Mouse (Mus musculus): ENCODE data around the gene A1cf. TPM values are rescaled to one million over a fixed set of nuclear protein-coding genes. Genes with fewer than 3 reads are reported as not detected.

Gene A1cf
- polyA plus RNA-seq, 1 experiment from 2014 or later: not detected

- 86% methylated on average over 1 of the region's 1 CpGs for WGBS
- no peak overlapping the region for H3K4me3 ChIP-seq
Measured at GRCm38 (mm10) chr19:31895971-31896370, 27.4 kb downstream of the A1cf start.

GRCm38 (mm10) chr19:31896711-31897110 lies 28.1 kb downstream of the A1cf start:
- Histone ChIP-seq H3K4me3 (no peak overlapping the region), H3K4me1 (no peaks in the 10 kb centered on the region), H3K27me3 (ENCODE audit: poor library complexity, severe bottlenecking) (no peaks in the 10 kb centered on the region), H3K36me3 (replicated peaks) (no peaks in the 10 kb centered on the region), H3K9me3 (no peaks in the 10 kb centered on the region), H3K27ac (no peak overlapping the region)
- 92% methylated on average over 1 of the region's 1 CpGs for WGBS
- no peak for DNase-seq (ENCODE audit: extremely low spot score, low spot score)

More at GRCm38 (mm10) chr19:31895971-31896370, 27.4 kb downstream of the A1cf start:
- no peaks in the 10 kb centered on the region for H3K27me3 ChIP-seq (ENCODE audit: poor library complexity, severe bottlenecking)
- no peak for DNase-seq (ENCODE audit: extremely low spot score, low spot score)
- no peaks in the 10 kb centered on the region for H3K4me1 ChIP-seq
- H3K9me3 ChIP-seq: no peaks in the 10 kb centered on the region
- H3K27ac ChIP-seq: no peak overlapping the region
- H3K36me3 ChIP-seq (replicated peaks): no peaks in the 10 kb centered on the region

GRCm38 (mm10) chr19:31905671-31906070 lies 37.1 kb downstream of the A1cf start:
- H3K27me3 ChIP-seq (ENCODE audit: poor library complexity, severe bottlenecking): no peaks in the 10 kb centered on the region
- H3K4me1 ChIP-seq: no peaks in the 10 kb centered on the region
- no peaks in the 10 kb centered on the region for H3K9me3 ChIP-seq
- WGBS: 63% methylated on average over 7 of the region's 7 CpGs
- no peak overlapping the region for H3K27ac ChIP-seq
- no peaks in the 10 kb centered on the region for H3K36me3 ChIP-seq (replicated peaks)
- no peak for DNase-seq (ENCODE audit: extremely low spot score, low spot score)
- H3K4me3 ChIP-seq: no peak overlapping the region

- no peaks in the 10 kb centered on the region for H3K27me3 ChIP-seq (ENCODE audit: poor library complexity, severe bottlenecking)
- no peaks in the 10 kb centered on the region for H3K4me1 ChIP-seq
- WGBS: 85% methylated on average over 6 of the region's 6 CpGs
- no peaks in the 10 kb centered on the region for H3K9me3 ChIP-seq
- no peaks in the 10 kb centered on the region for H3K36me3 ChIP-seq (replicated peaks)
- no peak for DNase-seq (ENCODE audit: extremely low spot score, low spot score)
- no peak overlapping the region for H3K4me3 ChIP-seq
- H3K27ac ChIP-seq: no peak overlapping the region
Measured at GRCm38 (mm10) chr19:31910423-31910822, 41.9 kb downstream of the A1cf start.

GRCm38 (mm10) chr19:31913946-31914345 lies 45.4 kb downstream of the A1cf start:
- Histone ChIP-seq H3K9me3 (no peaks in the 10 kb centered on the region), H3K27me3 (ENCODE audit: poor library complexity, severe bottlenecking) (no peaks in the 10 kb centered on the region), H3K4me1 (no peaks in the 10 kb centered on the region), H3K36me3 (replicated peaks) (no peaks in the 10 kb centered on the region), H3K27ac (no peak overlapping the region), H3K4me3 (no peak overlapping the region)
- WGBS: 93% methylated on average over 4 of the region's 4 CpGs
- no peak for DNase-seq (ENCODE audit: extremely low spot score, low spot score)

GRCm38 (mm10) chr19:31920357-31920756 lies 51.8 kb downstream of the A1cf start:
- H3K27me3 ChIP-seq (ENCODE audit: poor library complexity, severe bottlenecking): no peaks in the 10 kb centered on the region
- no peak overlapping the region for H3K4me3 ChIP-seq
- H3K27ac ChIP-seq: no peak overlapping the region
- H3K4me1 ChIP-seq: no peaks in the 10 kb centered on the region; the same call in 1 of the 2 replicates
- H3K36me3 ChIP-seq (replicated peaks): no peaks in the 10 kb centered on the region
- DNase-seq (ENCODE audit: extremely low spot score, low spot score): no peak
- no peaks in the 10 kb centered on the region for H3K9me3 ChIP-seq
- WGBS: 96% methylated on average over 4 of the region's 4 CpGs

GRCm38 (mm10) chr19:31921852-31922251 lies 53.3 kb downstream of the A1cf start:
- WGBS: 65% methylated on average over 5 of the region's 5 CpGs

GRCm38 (mm10) chr19:31923615-31924352 lies 55.2 kb downstream of the A1cf start:
- no peak for DNase-seq (ENCODE audit: extremely low spot score, low spot score)
- no peaks in the 10 kb centered on the region for H3K9me3 ChIP-seq
- 85% methylated on average over 6 of the region's 6 CpGs for WGBS
- no peaks in the 10 kb centered on the region; the same call in 1 of the 2 replicates for H3K4me1 ChIP-seq
- H3K36me3 ChIP-seq (replicated peaks): no peaks in the 10 kb centered on the region
- no peaks in the 10 kb centered on the region for H3K27me3 ChIP-seq (ENCODE audit: poor library complexity, severe bottlenecking)
- H3K27ac ChIP-seq: no peak overlapping the region
- no peak overlapping the region for H3K4me3 ChIP-seq

More at GRCm38 (mm10) chr19:31921852-31922251, 53.3 kb downstream of the A1cf start:
- H3K9me3 ChIP-seq: no peaks in the 10 kb centered on the region
- H3K36me3 ChIP-seq (replicated peaks): no peaks in the 10 kb centered on the region
- H3K27ac ChIP-seq: no peak overlapping the region
- no peaks in the 10 kb centered on the region for H3K27me3 ChIP-seq (ENCODE audit: poor library complexity, severe bottlenecking)
- no peaks in the 10 kb centered on the region; the same call in 1 of the 2 replicates for H3K4me1 ChIP-seq
- no peak overlapping the region for H3K4me3 ChIP-seq
- no peak for DNase-seq (ENCODE audit: extremely low spot score, low spot score)

- Histone ChIP-seq H3K4me3 (no peak overlapping the region), H3K4me1 (no peaks in the 10 kb centered on the region), H3K36me3 (replicated peaks) (no peaks in the 10 kb centered on the region), H3K9me3 (no peaks in the 10 kb centered on the region), H3K27ac (no peak overlapping the region), H3K27me3 (ENCODE audit: poor library complexity, severe bottlenecking) (no peaks in the 10 kb centered on the region)
- WGBS: 78% methylated on average over 7 of the region's 7 CpGs
- no peak for DNase-seq (ENCODE audit: extremely low spot score, low spot score)
Measured at GRCm38 (mm10) chr19:31950793-31951489, 82.4 kb downstream of the A1cf start.

GRCm38 (mm10) chr19:31953799-31954198 lies 85.2 kb downstream of the A1cf start:
- Histone ChIP-seq H3K27me3 (ENCODE audit: poor library complexity, severe bottlenecking) (no peaks in the 10 kb centered on the region), H3K36me3 (replicated peaks) (no peaks in the 10 kb centered on the region), H3K27ac (no peak overlapping the region), H3K4me3 (no peak overlapping the region), H3K9me3 (no peaks in the 10 kb centered on the region), H3K4me1 (no peaks in the 10 kb centered on the region)
- WGBS: 80% methylated on average over 2 of the region's 2 CpGs
- no peak for DNase-seq (ENCODE audit: extremely low spot score, low spot score)

- no peak for DNase-seq (ENCODE audit: extremely low spot score, low spot score)
- H3K4me1 ChIP-seq: no peaks in the 10 kb centered on the region
- 87% methylated on average over 4 of the region's 4 CpGs for WGBS
- H3K27me3 ChIP-seq (ENCODE audit: poor library complexity, severe bottlenecking): no peaks in the 10 kb centered on the region
- no peaks in the 10 kb centered on the region for H3K9me3 ChIP-seq
- no peaks in the 10 kb centered on the region for H3K36me3 ChIP-seq (replicated peaks)
- no peak overlapping the region for H3K4me3 ChIP-seq
- no peak overlapping the region for H3K27ac ChIP-seq
Measured at GRCm38 (mm10) chr19:31954267-31954666, 85.7 kb downstream of the A1cf start.

GRCm38 (mm10) chr19:31954696-31955095 lies 86.1 kb downstream of the A1cf start:
- Histone ChIP-seq H3K27ac (no peak overlapping the region), H3K4me1 (no peaks in the 10 kb centered on the region)
- 91% methylated on average over 4 of the region's 4 CpGs for WGBS

GRCm38 (mm10) chr19:31956359-31956758 lies 87.8 kb downstream of the A1cf start:
- 81% methylated on average over 2 of the region's 2 CpGs for WGBS
- H3K36me3 ChIP-seq (replicated peaks): no peaks in the 10 kb centered on the region
- H3K9me3 ChIP-seq: no peaks in the 10 kb centered on the region
- H3K4me3 ChIP-seq: no peak overlapping the region
- H3K4me1 ChIP-seq: no peaks in the 10 kb centered on the region
- no peak for DNase-seq (ENCODE audit: extremely low spot score, low spot score)
- no peaks in the 10 kb centered on the region for H3K27me3 ChIP-seq (ENCODE audit: poor library complexity, severe bottlenecking)
- no peak overlapping the region for H3K27ac ChIP-seq

More at GRCm38 (mm10) chr19:31954696-31955095, 86.1 kb downstream of the A1cf start:
- Histone ChIP-seq H3K4me3 (no peak overlapping the region), H3K9me3 (no peaks in the 10 kb centered on the region), H3K36me3 (replicated peaks) (no peaks in the 10 kb centered on the region), H3K27me3 (ENCODE audit: poor library complexity, severe bottlenecking) (no peaks in the 10 kb centered on the region)
- DNase-seq (ENCODE audit: extremely low spot score, low spot score): no peak

Measured in forebrain, embryonic 10.5 days (tissue).